Mouse (Mus musculus) kidney, adult 2 months (tissue): ENCODE data around the gene Rab27a.

Experiments used
- CTCF ChIP-seq: fragments of 200-500 bp; conservative IDR thresholded peaks from 2 replicates; pipeline ENCODE4 v1.5.1; 2011; ENCODE audit warnings: low read depth, mild to moderate bottlenecking, control low read depth, low read length, moderate library complexity, mixed read lengths; ENCODE audit not compliant: insufficient read depth, insufficient read length
- POLR2A ChIP-seq: fragments of 200-500 bp; IDR thresholded peaks from one replicate; pipeline ENCODE4 v1.6.1; 2011; ENCODE audit warnings: low read depth, low read length, control low read depth

GRCm38 (mm10) chr9:73105771-73106170 lies 61.1 kb downstream of the Rab27a start:
- TF ChIP-seq POLR2A (no peak), CTCF (no peak)
